Mouse (Mus musculus): ENCODE results near the gene Morn1. TPM values are rescaled to one million over a fixed set of nuclear protein-coding genes. Genes with fewer than 3 reads are reported as not detected.

Morn1 gene
- polyA plus RNA-seq, 1 experiment = 6.5 TPM

DNA sequence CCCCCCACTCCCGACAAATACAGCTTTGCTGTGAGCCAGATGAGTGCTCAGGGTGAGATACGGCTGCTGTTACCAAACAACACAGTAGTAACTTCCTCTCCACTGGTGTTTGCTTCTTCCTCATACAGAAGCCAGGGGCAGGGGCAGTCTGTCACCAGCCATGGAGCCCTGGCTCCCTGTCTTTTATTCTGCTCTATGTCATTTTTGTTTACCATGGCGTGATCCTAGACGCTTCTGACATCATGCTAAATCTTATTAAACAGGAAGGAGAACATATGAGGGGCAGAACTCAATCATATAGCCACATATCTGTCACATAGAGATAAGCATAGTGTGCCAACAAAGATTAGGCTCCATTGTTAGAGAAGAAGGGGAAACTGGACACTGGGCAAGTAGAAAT, 30.2 kb downstream of the Morn1 start:
- H3K27ac ChIP-seq (ENCODE audit: control insufficient read depth, insufficient read depth, low read depth, low read length, poor library complexity) = peak overlapping the region; percentile 92
- H3K4me3 ChIP-seq (replicated peaks; ENCODE audit: control insufficient read depth, low read depth, low read length) = peak overlapping the region; percentile 50
- WGBS = 12% methylated on average over 4 of the region's 4 CpGs
- H3K4me1 ChIP-seq (ENCODE audit: control insufficient read depth, insufficient read depth, low read length) = peaks cover 11% of the 10 kb centered on the region
- TF ChIP-seq CTCF (IDR thresholded peaks at IDR 0.05; ENCODE audit: control insufficient read depth, insufficient read depth, low read length) = no peak
- TF ChIP-seq POLR2A (IDR thresholded peaks at IDR 0.05; ENCODE audit: borderline replicate concordance, control insufficient read depth, low read depth, low read length) = no peak

DNA sequence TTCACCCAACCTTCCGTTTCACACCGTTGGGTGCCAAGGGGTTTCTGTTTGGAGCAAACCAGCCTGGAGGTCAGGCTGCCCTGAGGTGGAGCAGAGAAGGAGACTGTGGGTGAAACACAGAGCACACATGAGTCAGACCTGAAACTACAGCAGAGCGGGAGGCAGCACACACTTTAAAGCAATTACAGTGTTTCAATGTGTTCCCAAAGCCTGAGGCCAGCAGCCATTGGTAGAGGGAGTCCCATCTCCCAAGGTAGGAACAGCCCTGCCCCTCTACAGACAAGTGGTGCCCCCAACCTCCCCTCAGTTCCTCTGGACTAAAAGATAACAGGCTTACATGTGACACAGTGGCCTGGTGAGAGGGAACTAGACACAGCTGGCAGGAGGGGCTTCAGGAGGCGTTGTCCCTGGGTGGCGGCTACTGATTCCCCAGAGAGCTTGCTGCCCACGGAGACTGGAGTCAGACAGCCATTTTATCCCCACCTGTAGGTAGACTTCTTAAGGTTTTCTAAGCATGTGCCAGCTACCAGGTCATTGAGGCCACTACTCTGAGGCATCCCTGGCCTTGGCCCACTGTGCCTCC, 31.1 kb downstream of the Morn1 start:
- Histone ChIP-seq H3K27ac (ENCODE audit: control insufficient read depth, insufficient read depth, low read depth, low read length, poor library complexity) (peak overlapping the region; percentile 57), H3K4me1 (ENCODE audit: control insufficient read depth, insufficient read depth, low read length) (peaks cover 14% of the 10 kb centered on the region), H3K4me3 (replicated peaks; ENCODE audit: control insufficient read depth, low read depth, low read length) (no peak overlapping the region)
- 48% methylated on average over 6 of the region's 6 CpGs for WGBS
- TF ChIP-seq POLR2A (IDR thresholded peaks at IDR 0.05; ENCODE audit: borderline replicate concordance, control insufficient read depth, low read depth, low read length) (no peak), CTCF (IDR thresholded peaks at IDR 0.05; ENCODE audit: control insufficient read depth, insufficient read depth, low read length) (no peak)

- WGBS = 89% methylated on average over 10 of the region's 10 CpGs
Observed at GRCm38 (mm10) chr4:155118278-155118677, 31.9 kb downstream of the Morn1 start.

GRCm38 (mm10) chr4:155120038-155120437, 33.7 kb downstream of the Morn1 start:
- no peak overlapping the region; the same call in 1 of the 2 replicates for H3K27ac ChIP-seq (ENCODE audit: control insufficient read depth, insufficient read depth, low read depth, low read length, poor library complexity)
- no peak overlapping the region for H3K4me3 ChIP-seq (replicated peaks; ENCODE audit: control insufficient read depth, low read depth, low read length)
- H3K4me1 ChIP-seq (ENCODE audit: control insufficient read depth, insufficient read depth, low read length) = peaks cover 14% of the 10 kb centered on the region
- TF ChIP-seq POLR2A (IDR thresholded peaks at IDR 0.05; ENCODE audit: borderline replicate concordance, control insufficient read depth, low read depth, low read length) (no peak), CTCF (IDR thresholded peaks at IDR 0.05; ENCODE audit: control insufficient read depth, insufficient read depth, low read length) (peak; percentile 18; the same call in 1 of the 2 replicates)
- WGBS = 87% methylated on average over 7 of the region's 7 CpGs

More at GRCm38 (mm10) chr4:155118278-155118677, 31.9 kb downstream of the Morn1 start:
- Histone ChIP-seq H3K27ac (ENCODE audit: control insufficient read depth, insufficient read depth, low read depth, low read length, poor library complexity) (no peak overlapping the region), H3K4me1 (ENCODE audit: control insufficient read depth, insufficient read depth, low read length) (peaks cover 14% of the 10 kb centered on the region), H3K4me3 (replicated peaks; ENCODE audit: control insufficient read depth, low read depth, low read length) (no peak overlapping the region)
- TF ChIP-seq POLR2A (IDR thresholded peaks at IDR 0.05; ENCODE audit: borderline replicate concordance, control insufficient read depth, low read depth, low read length) = no peak
- no peak for TF ChIP-seq CTCF (IDR thresholded peaks at IDR 0.05; ENCODE audit: control insufficient read depth, insufficient read depth, low read length)

DNA sequence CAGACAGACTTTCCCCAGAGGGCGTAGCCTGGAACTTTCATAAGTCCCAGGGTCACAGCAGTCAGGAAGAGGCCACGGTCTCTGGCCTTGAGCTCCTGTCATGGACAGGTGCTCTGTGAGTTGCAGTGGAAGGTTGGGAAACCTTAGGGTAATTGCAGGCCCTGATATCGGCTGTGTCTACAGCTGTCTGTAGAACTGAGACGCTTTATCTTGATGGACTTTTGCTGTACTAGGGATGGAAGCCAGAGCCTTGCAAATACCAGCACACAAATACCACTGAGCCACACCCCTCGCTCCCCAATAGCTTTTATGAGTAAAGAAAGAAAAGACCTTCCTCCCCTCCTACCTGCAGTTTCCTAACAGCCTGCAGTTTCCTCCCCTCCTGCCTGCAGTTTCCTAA, 34.2 kb downstream of the Morn1 start:
- Histone ChIP-seq H3K27ac (ENCODE audit: control insufficient read depth, insufficient read depth, low read depth, low read length, poor library complexity) (peak overlapping the region; percentile 59), H3K4me3 (replicated peaks; ENCODE audit: control insufficient read depth, low read depth, low read length) (no peak overlapping the region), H3K4me1 (ENCODE audit: control insufficient read depth, insufficient read depth, low read length) (peaks cover 14% of the 10 kb centered on the region)
- TF ChIP-seq CTCF (IDR thresholded peaks at IDR 0.05; ENCODE audit: control insufficient read depth, insufficient read depth, low read length) = no peak
- no peak for TF ChIP-seq POLR2A (IDR thresholded peaks at IDR 0.05; ENCODE audit: borderline replicate concordance, control insufficient read depth, low read depth, low read length)
- 33% methylated on average over 5 of the region's 5 CpGs for WGBS

DNA sequence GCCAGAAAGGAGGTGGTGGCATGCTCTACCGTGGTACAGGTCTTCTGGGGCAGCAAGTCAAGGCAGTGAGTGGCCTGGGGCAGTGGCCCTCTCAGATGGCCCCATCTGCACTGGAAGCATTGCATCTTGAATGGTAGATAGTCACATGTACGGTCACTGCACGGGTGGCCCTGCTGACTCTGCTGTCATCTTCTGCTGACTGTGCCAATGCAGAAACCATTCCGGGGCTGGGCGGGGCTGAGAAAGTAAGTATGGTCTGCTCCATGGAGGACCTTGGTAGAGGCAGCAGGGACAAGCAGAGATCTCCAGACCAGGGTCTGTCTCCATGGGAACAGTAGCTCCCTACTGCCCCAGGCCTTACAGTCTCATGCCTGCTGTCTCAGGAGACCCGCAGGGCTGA, 34.8 kb downstream of the Morn1 start:
- Histone ChIP-seq H3K4me1 (ENCODE audit: control insufficient read depth, insufficient read depth, low read length) (peaks cover 14% of the 10 kb centered on the region), H3K27ac (ENCODE audit: control insufficient read depth, insufficient read depth, low read depth, low read length, poor library complexity) (peak overlapping the region; percentile 59), H3K4me3 (replicated peaks; ENCODE audit: control insufficient read depth, low read depth, low read length) (no peak overlapping the region)
- WGBS = 82% methylated on average over 6 of the region's 6 CpGs
- TF ChIP-seq CTCF (IDR thresholded peaks at IDR 0.05; ENCODE audit: control insufficient read depth, insufficient read depth, low read length) (no peak), POLR2A (IDR thresholded peaks at IDR 0.05; ENCODE audit: borderline replicate concordance, control insufficient read depth, low read depth, low read length) (no peak)

DNA sequence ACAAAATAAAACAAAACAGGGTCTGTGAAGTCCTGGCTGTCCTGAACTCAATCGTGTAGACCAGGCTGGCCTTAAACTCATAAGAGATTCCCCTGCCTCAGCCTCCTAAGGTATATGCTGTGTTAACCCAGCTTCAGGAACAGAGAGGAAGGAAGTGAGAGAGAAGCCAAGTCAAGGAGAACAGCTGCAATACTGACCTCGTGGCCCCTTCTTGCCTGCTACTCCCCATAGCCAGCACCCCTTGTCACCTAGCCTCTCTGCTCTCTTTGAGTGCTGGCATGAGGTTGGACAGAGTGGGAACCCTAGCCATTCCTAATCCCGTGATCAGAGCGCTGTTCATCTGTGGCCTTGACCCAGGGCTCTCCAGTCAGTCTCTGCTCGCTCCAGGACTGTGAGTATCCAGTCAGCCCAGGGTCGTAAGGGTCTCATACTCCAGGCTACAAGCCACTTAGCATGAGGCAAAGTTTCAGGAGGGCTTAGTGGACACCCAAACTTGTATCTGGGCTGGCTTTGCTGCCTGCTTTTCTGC, 35.6 kb downstream of the Morn1 start:
- Histone ChIP-seq H3K4me3 (replicated peaks; ENCODE audit: control insufficient read depth, low read depth, low read length) (no peak overlapping the region), H3K27ac (ENCODE audit: control insufficient read depth, insufficient read depth, low read depth, low read length, poor library complexity) (no peak overlapping the region), H3K4me1 (ENCODE audit: control insufficient read depth, insufficient read depth, low read length) (peaks cover 19% of the 10 kb centered on the region)
- WGBS = 74% methylated on average over 6 of the region's 6 CpGs
- no peak for TF ChIP-seq CTCF (IDR thresholded peaks at IDR 0.05; ENCODE audit: control insufficient read depth, insufficient read depth, low read length)

GRCm38 (mm10) chr4:155122444-155123040, 36.2 kb downstream of the Morn1 start:
- no peak overlapping the region for H3K27ac ChIP-seq (ENCODE audit: control insufficient read depth, insufficient read depth, low read depth, low read length, poor library complexity)
- no peak overlapping the region for H3K4me3 ChIP-seq (replicated peaks; ENCODE audit: control insufficient read depth, low read depth, low read length)
- TF ChIP-seq CTCF (IDR thresholded peaks at IDR 0.05; ENCODE audit: control insufficient read depth, insufficient read depth, low read length) (no peak), POLR2A (IDR thresholded peaks at IDR 0.05; ENCODE audit: borderline replicate concordance, control insufficient read depth, low read depth, low read length) (no peak)
- WGBS = 67% methylated on average over 16 of the region's 16 CpGs
- H3K4me1 ChIP-seq (ENCODE audit: control insufficient read depth, insufficient read depth, low read length) = peaks cover 16% of the 10 kb centered on the region

Data from bone marrow, adult 2 months (tissue).